Mouse (Mus musculus) kidney, adult 2 months (tissue): ENCODE data around the gene Ptx4.

Experiments
- CTCF ChIP-seq: fragments of 200-500 bp; conservative IDR thresholded peaks from 2 replicates; pipeline ENCODE4 v1.5.1; 2011; ENCODE audit warnings: low read depth, mild to moderate bottlenecking, control low read depth, low read length, moderate library complexity, mixed read lengths; ENCODE audit not compliant: insufficient read depth, insufficient read length
- POLR2A ChIP-seq: fragments of 200-500 bp; IDR thresholded peaks from one replicate; pipeline ENCODE4 v1.6.1; 2011; ENCODE audit warnings: low read depth, low read length, control low read depth

DNA sequence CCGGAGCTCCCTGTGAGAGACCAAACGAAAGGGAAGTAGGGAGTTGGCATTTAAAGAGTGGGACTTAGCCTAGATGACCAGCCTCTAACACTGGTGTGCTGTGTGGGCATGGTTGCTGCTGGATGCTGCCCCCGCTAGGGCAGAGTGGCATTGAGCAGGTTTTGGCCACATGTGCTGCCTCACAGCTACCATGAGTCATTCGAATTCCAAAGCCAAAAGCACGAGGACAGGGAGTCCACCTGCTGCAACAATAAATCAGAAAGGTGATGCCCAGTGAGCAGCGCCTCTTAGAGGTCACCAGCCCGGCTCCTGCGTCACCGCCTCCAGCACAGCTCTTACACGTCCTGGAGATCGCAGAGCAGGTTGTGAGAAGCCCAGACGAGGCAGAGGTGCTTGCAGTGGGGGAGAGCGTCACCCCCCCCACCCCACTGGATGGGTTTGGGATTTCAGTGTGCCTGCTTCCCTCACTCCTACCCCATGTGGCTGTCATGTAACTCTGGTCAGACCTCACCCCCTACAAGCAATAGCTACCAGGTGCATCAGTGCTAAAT, 35.6 kb upstream of the Ptx4 start:
- TF ChIP-seq POLR2A (no peak), CTCF (no peak)
